Mouse (Mus musculus) CD4-positive, CD25-positive, alpha-beta regulatory T cell (primary cell): ENCODE measurements around the gene Crygs. TPM values are rescaled to one million over a fixed set of nuclear protein-coding genes. Genes with fewer than 3 reads are reported as not detected.

Experiments
- polyA plus RNA-seq: library from polyadenylated mRNA; unstranded; fragments of 100-300 nt; shearing (Covaris generic); gene quantifications from one replicate; pipeline ENCODE4 v1.2.1, GENCODE M21; 2017

Crygs gene
- polyA plus RNA-seq: not detected

GRCm38 (mm10) chr16:22811477-22811876 is at the start of gene Crygs:
TSS of gene Crygs (minus strand) at chr16:22811577.

GRCm38 (mm10) chr16:22857431-22858113 is 46.2 kb upstream of the Crygs start, which contains the start of the genes Tbccd1 and Dnajb11:
TSS of gene Tbccd1 (minus strand) at chr16:22857669.
TSS of gene Dnajb11 (plus strand) at chr16:22857845.

Other genes starting within 250 kb of the Crygs start
- 2.5 TPM for gene Dgkg, start 154.4 kb downstream of the Crygs start, polyA plus RNA-seq
- 23.1 TPM for gene Tbccd1, start 46.1 kb upstream of the Crygs start, polyA plus RNA-seq
- 121 TPM for gene Dnajb11, start 46.3 kb upstream of the Crygs start, polyA plus RNA-seq
- not detected for gene Ahsg, start 79.7 kb upstream of the Crygs start, polyA plus RNA-seq
- gene Fetub, start 106.8 kb upstream of the Crygs start, polyA plus RNA-seq: not detected
- gene Hrg, start 139.5 kb upstream of the Crygs start, polyA plus RNA-seq: not detected
- gene Kng2, start 217.9 kb upstream of the Crygs start, polyA plus RNA-seq: not detected
- not detected for gene Kng1, start 246.3 kb upstream of the Crygs start, polyA plus RNA-seq